Mouse (Mus musculus): ENCODE results near the gene R3hdm2. TPM values are rescaled to one million over a fixed set of nuclear protein-coding genes. Genes with fewer than 3 reads are reported as not detected.

Gene R3hdm2
- polyA plus RNA-seq, 1 experiment from 2014 or later = 36.1 TPM

- H3K4me1 ChIP-seq (ENCODE audit: control insufficient read depth, insufficient read depth, low read length) = peaks cover 22% of the 10 kb centered on the region
- 92% methylated on average over 37 of the region's 37 CpGs for WGBS
- H3K9me3 ChIP-seq (replicated peaks; ENCODE audit: control insufficient read depth, low read length) = no peaks in the 10 kb centered on the region
- H3K36me3 ChIP-seq (replicated peaks; ENCODE audit: control insufficient read depth, insufficient read depth, low read depth, low read length) = no peaks in the 10 kb centered on the region; the same call in 1 of the 2 replicates
- no peak overlapping the region for H3K4me3 ChIP-seq (ENCODE audit: low read depth, low read length)
- H3K27ac ChIP-seq (replicated peaks; ENCODE audit: low read depth, low read length) = no peak overlapping the region
- ATAC-seq (replicated peaks; ENCODE audit: insufficient number of reproducible peaks, low FRiP score, low TSS enrichment, low read depth) (no peak), DNase-seq (ENCODE audit: low spot score) (no peak)
- H3K9ac ChIP-seq (replicated peaks; ENCODE audit: low read length) = no peak overlapping the region
- H3K4me2 ChIP-seq (ENCODE audit: low read depth, low read length) = no peak overlapping the region
- peaks cover 20% of the 10 kb centered on the region for H3K27me3 ChIP-seq (ENCODE audit: control insufficient read depth, insufficient read depth, low read length)
Observed at GRCm38 (mm10) chr10:127519903-127520713, 140.0 kb downstream of the R3hdm2 start.

- Histone ChIP-seq H3K9me3 (replicated peaks; ENCODE audit: control insufficient read depth, low read length) (no peaks in the 10 kb centered on the region), H3K36me3 (replicated peaks; ENCODE audit: control insufficient read depth, insufficient read depth, low read depth, low read length) (no peaks in the 10 kb centered on the region; the same call in 1 of the 2 replicates), H3K4me3 (ENCODE audit: low read depth, low read length) (no peak overlapping the region), H3K27me3 (ENCODE audit: control insufficient read depth, insufficient read depth, low read length) (peaks cover 20% of the 10 kb centered on the region), H3K9ac (replicated peaks; ENCODE audit: low read length) (peak overlapping the region; percentile 1; the same call in 1 of the 2 replicates), H3K4me2 (ENCODE audit: low read depth, low read length) (0 out of 2 replicates have a peak overlapping the region, but pooled peaks have one; percentile 80), H3K4me1 (ENCODE audit: control insufficient read depth, insufficient read depth, low read length) (peaks cover 24% of the 10 kb centered on the region), H3K27ac (replicated peaks; ENCODE audit: low read depth, low read length) (no peak overlapping the region)
- 81% methylated on average over 20 of the region's 20 CpGs for WGBS
- ATAC-seq (replicated peaks; ENCODE audit: insufficient number of reproducible peaks, low FRiP score, low TSS enrichment, low read depth) (no peak), DNase-seq (ENCODE audit: low spot score) (no peak)
Observed at GRCm38 (mm10) chr10:127520714-127521357, 140.7 kb downstream of the R3hdm2 start.

GRCm38 (mm10) chr10:127521611-127522080, 141.5 kb downstream of the R3hdm2 start:
- no peaks in the 10 kb centered on the region for H3K9me3 ChIP-seq (replicated peaks; ENCODE audit: control insufficient read depth, low read length)
- H3K4me2 ChIP-seq (ENCODE audit: low read depth, low read length) = peak overlapping the region; percentile 80
- 10% methylated on average over 12 of the region's 12 CpGs for WGBS
- ATAC-seq (replicated peaks; ENCODE audit: insufficient number of reproducible peaks, low FRiP score, low TSS enrichment, low read depth) (no peak), DNase-seq (ENCODE audit: low spot score) (no peak)
- peaks cover 17% of the 10 kb centered on the region for H3K4me1 ChIP-seq (ENCODE audit: control insufficient read depth, insufficient read depth, low read length)
- no peaks in the 10 kb centered on the region; the same call in 1 of the 2 replicates for H3K36me3 ChIP-seq (replicated peaks; ENCODE audit: control insufficient read depth, insufficient read depth, low read depth, low read length)
- H3K9ac ChIP-seq (replicated peaks; ENCODE audit: low read length) = peak overlapping the region; percentile 61
- H3K27me3 ChIP-seq (ENCODE audit: control insufficient read depth, insufficient read depth, low read length) = peaks cover 26% of the 10 kb centered on the region
- peak overlapping the region; percentile 43 for H3K4me3 ChIP-seq (ENCODE audit: low read depth, low read length)
- H3K27ac ChIP-seq (replicated peaks; ENCODE audit: low read depth, low read length) = no peak overlapping the region

- Histone ChIP-seq H3K9me3 (replicated peaks; ENCODE audit: control insufficient read depth, low read length) (no peaks in the 10 kb centered on the region), H3K27ac (replicated peaks; ENCODE audit: low read depth, low read length) (no peak within 1 kb of the TSS), H3K4me3 (ENCODE audit: low read depth, low read length) (peak within 1 kb of the TSS; percentile 43), H3K36me3 (replicated peaks; ENCODE audit: control insufficient read depth, insufficient read depth, low read depth, low read length) (no peaks in the 10 kb centered on the region; the same call in 1 of the 2 replicates), H3K9ac (replicated peaks; ENCODE audit: low read length) (peak within 1 kb of the TSS; percentile 61), H3K4me1 (ENCODE audit: control insufficient read depth, insufficient read depth, low read length) (peaks cover 12% of the 10 kb centered on the region), H3K4me2 (ENCODE audit: low read depth, low read length) (peak within 1 kb of the TSS; percentile 80), H3K27me3 (ENCODE audit: control insufficient read depth, insufficient read depth, low read length) (peaks cover 29% of the 10 kb centered on the region)
- under 1% methylated on average over 21 of the region's 21 CpGs for WGBS
- DNase-seq (ENCODE audit: low spot score) (peak; percentile 98), ATAC-seq (replicated peaks; ENCODE audit: insufficient number of reproducible peaks, low FRiP score, low TSS enrichment, low read depth) (0 out of 2 replicates have a peak, but pooled peaks have one; percentile 31)
Observed at GRCm38 (mm10) chr10:127522088-127522581, 142.0 kb downstream of the R3hdm2 start, which contains the start of gene Shmt2. Gene Shmt2, minus strand, starts transcription at chr10:127522444.

GRCm38 (mm10) chr10:127524646-127525255, 144.6 kb downstream of the R3hdm2 start:
- Histone ChIP-seq H3K4me1 (ENCODE audit: control insufficient read depth, insufficient read depth, low read length) (peaks cover 11% of the 10 kb centered on the region), H3K4me2 (ENCODE audit: low read depth, low read length) (peak overlapping the region; percentile 19), H3K27ac (replicated peaks; ENCODE audit: low read depth, low read length) (no peak overlapping the region), H3K9me3 (replicated peaks; ENCODE audit: control insufficient read depth, low read length) (no peaks in the 10 kb centered on the region), H3K4me3 (ENCODE audit: low read depth, low read length) (no peak overlapping the region), H3K9ac (replicated peaks; ENCODE audit: low read length) (no peak overlapping the region), H3K27me3 (ENCODE audit: control insufficient read depth, insufficient read depth, low read length) (peaks cover 55% of the 10 kb centered on the region), H3K36me3 (replicated peaks; ENCODE audit: control insufficient read depth, insufficient read depth, low read depth, low read length) (no peaks in the 10 kb centered on the region)
- WGBS = 2% methylated on average over 21 of the region's 23 CpGs
- ATAC-seq (replicated peaks; ENCODE audit: insufficient number of reproducible peaks, low FRiP score, low TSS enrichment, low read depth) (no peak), DNase-seq (ENCODE audit: low spot score) (no peak)

GRCm38 (mm10) chr10:127526048-127526447, 145.9 kb downstream of the R3hdm2 start:
- Histone ChIP-seq H3K4me2 (ENCODE audit: low read depth, low read length) (peak overlapping the region; percentile 28; the same call in 1 of the 2 replicates), H3K27ac (replicated peaks; ENCODE audit: low read depth, low read length) (no peak overlapping the region), H3K4me1 (ENCODE audit: control insufficient read depth, insufficient read depth, low read length) (peaks cover 11% of the 10 kb centered on the region), H3K4me3 (ENCODE audit: low read depth, low read length) (0 out of 2 replicates have a peak overlapping the region, but pooled peaks have one; percentile 3), H3K9me3 (replicated peaks; ENCODE audit: control insufficient read depth, low read length) (no peaks in the 10 kb centered on the region), H3K27me3 (ENCODE audit: control insufficient read depth, insufficient read depth, low read length) (peaks cover 68% of the 10 kb centered on the region), H3K36me3 (replicated peaks; ENCODE audit: control insufficient read depth, insufficient read depth, low read depth, low read length) (no peaks in the 10 kb centered on the region), H3K9ac (replicated peaks; ENCODE audit: low read length) (no peak overlapping the region)
- DNase-seq (ENCODE audit: low spot score) = no peak
- no peak for ATAC-seq (replicated peaks; ENCODE audit: insufficient number of reproducible peaks, low FRiP score, low TSS enrichment, low read depth)
- 1% methylated on average over 26 of the region's 26 CpGs for WGBS

- 0% methylated on average over 26 of the region's 26 CpGs for WGBS
- no peak for ATAC-seq (replicated peaks; ENCODE audit: insufficient number of reproducible peaks, low FRiP score, low TSS enrichment, low read depth)
- Histone ChIP-seq H3K27me3 (ENCODE audit: control insufficient read depth, insufficient read depth, low read length) (peaks cover 74% of the 10 kb centered on the region), H3K4me2 (ENCODE audit: low read depth, low read length) (peak overlapping the region; percentile 28), H3K9me3 (replicated peaks; ENCODE audit: control insufficient read depth, low read length) (no peaks in the 10 kb centered on the region), H3K4me3 (ENCODE audit: low read depth, low read length) (0 out of 2 replicates have a peak overlapping the region, but pooled peaks have one; percentile 7), H3K27ac (replicated peaks; ENCODE audit: low read depth, low read length) (no peak overlapping the region), H3K9ac (replicated peaks; ENCODE audit: low read length) (no peak overlapping the region), H3K4me1 (ENCODE audit: control insufficient read depth, insufficient read depth, low read length) (peaks cover 13% of the 10 kb centered on the region; the same call in 1 of the 2 replicates), H3K36me3 (replicated peaks; ENCODE audit: control insufficient read depth, insufficient read depth, low read depth, low read length) (no peaks in the 10 kb centered on the region)
- DNase-seq (ENCODE audit: low spot score) = peak; percentile 69
Observed at GRCm38 (mm10) chr10:127526681-127527080, 146.6 kb downstream of the R3hdm2 start.

Data from embryonic facial prominence, embryonic 11.5 days (tissue).